Mouse (Mus musculus) brain, adult 2 months (tissue): ENCODE results near the gene Fam53b.

Experiments
- DNase-seq: peaks from one replicate; pipeline ENCODE4 v3.0.0; 2011; ENCODE audit warnings: low read depth, low spot score

The Fam53b gene

GRCm38 (mm10) chr7:132738844-132739243 lies 74.8 kb downstream of the Fam53b start:
- DNase-seq: peak; percentile 85

GRCm38 (mm10) chr7:132736099-132736862 lies 77.4 kb downstream of the Fam53b start:
- peak; percentile 91 for DNase-seq

- peak; percentile 59 for DNase-seq
Observed at GRCm38 (mm10) chr7:132735145-132735544, 78.5 kb downstream of the Fam53b start.

- no peak for DNase-seq
Observed at GRCm38 (mm10) chr7:132734222-132734621, 79.5 kb downstream of the Fam53b start.

GRCm38 (mm10) chr7:132733521-132733920 lies 80.2 kb downstream of the Fam53b start:
- DNase-seq: no peak

GRCm38 (mm10) chr7:132732136-132732789 lies 81.4 kb downstream of the Fam53b start:
- peak; percentile 57 for DNase-seq

GRCm38 (mm10) chr7:132731558-132731957 lies 82.1 kb downstream of the Fam53b start:
- DNase-seq: no peak

- no peak for DNase-seq
Observed at GRCm38 (mm10) chr7:132730510-132730909, 83.2 kb downstream of the Fam53b start.

GRCm38 (mm10) chr7:132729093-132729831 lies 84.4 kb downstream of the Fam53b start:
- no peak for DNase-seq

- no peak for DNase-seq
Observed at GRCm38 (mm10) chr7:132726106-132726861, 87.4 kb downstream of the Fam53b start.

GRCm38 (mm10) chr7:132724501-132725062 lies 89.1 kb downstream of the Fam53b start:
- no peak for DNase-seq

GRCm38 (mm10) chr7:132723906-132724305 lies 89.8 kb downstream of the Fam53b start:
- DNase-seq: peak; percentile 99

GRCm38 (mm10) chr7:132722401-132723370 lies 91.0 kb downstream of the Fam53b start:
- DNase-seq: peak; percentile 81

- peak; percentile 90 for DNase-seq
Observed at GRCm38 (mm10) chr7:132720562-132720961, 93.1 kb downstream of the Fam53b start.

- DNase-seq: no peak
Observed at GRCm38 (mm10) chr7:132719570-132719969, 94.1 kb downstream of the Fam53b start.

GRCm38 (mm10) chr7:132715259-132715658 lies 98.4 kb downstream of the Fam53b start:
- DNase-seq: no peak

GRCm38 (mm10) chr7:132714236-132714923 lies 99.3 kb downstream of the Fam53b start:
- peak; percentile 96 for DNase-seq

GRCm38 (mm10) chr7:132713483-132714126 lies 100.1 kb downstream of the Fam53b start:
- DNase-seq: peak; percentile 52

- DNase-seq: no peak
Observed at GRCm38 (mm10) chr7:132712956-132713355, 100.7 kb downstream of the Fam53b start.
